Mouse (Mus musculus) myocyte (in vitro differentiated cells): ENCODE measurements at regions not wholly inside any gene's neighbourhood (a gene's known extent, or its start where the extent isn't known, plus 50 kb on each side); places are given as distances from the start of the nearest gene placed in this dataset.

Source experiments
- CEBPB ChIP-seq: IDR thresholded peaks from 2 replicates; pipeline ENCODE4 v1.6.1; 2011; ENCODE audit warnings: mild to moderate bottlenecking, moderate library complexity; ENCODE audit not compliant: poor library complexity, insufficient read depth, severe bottlenecking
- E2F4 ChIP-seq: IDR thresholded peaks from one replicate; pipeline ENCODE4 v1.6.1; 2011; ENCODE audit warnings: mild to moderate bottlenecking, control low read depth, moderate library complexity; ENCODE audit not compliant: insufficient read depth
- MAX ChIP-seq: IDR thresholded peaks from one replicate; pipeline ENCODE4 v1.6.1; 2011; ENCODE audit warnings: low read depth, mild to moderate bottlenecking, control low read depth
- MYOD1 ChIP-seq, 3 experiments: IDR thresholded peaks; one replicate each; pipeline ENCODE4 v1.6.1; 2011; ENCODE audit warnings: control low read depth in 2 of 3, low read depth in 2 of 3, mild to moderate bottlenecking in 2 of 3, moderate library complexity in 1 of 3; ENCODE audit not compliant: insufficient read length in 2 of 3, control insufficient read depth in 1 of 3
- POLR2A ChIP-seq: IDR thresholded peaks from one replicate; pipeline ENCODE4 v1.6.1; 2011; ENCODE audit warnings: low read depth, mild to moderate bottlenecking, control low read depth, moderate library complexity; ENCODE audit not compliant: insufficient read length
- TCF12 ChIP-seq: IDR thresholded peaks from one replicate; pipeline ENCODE4 v1.6.1; 2011; ENCODE audit warnings: mild to moderate bottlenecking, control low read depth; ENCODE audit not compliant: poor library complexity, insufficient read depth, severe bottlenecking
- USF1 ChIP-seq: IDR thresholded peaks from one replicate; pipeline ENCODE4 v1.6.1; 2011; ENCODE audit warnings: low read depth, mild to moderate bottlenecking, control low read depth, moderate library complexity

- TF ChIP-seq TCF12 (no peak), POLR2A (no peak), MAX (no peak), USF1 (no peak), CEBPB (no peak), E2F4 (no peak), MYOD1 (IDR thresholded peaks at IDR 0.05; ENCODE audit: control insufficient read depth in 1 of 3, insufficient read length in 2 of 3, low read depth in 2 of 3) (no peak)
Measured at GRCm38 (mm10) chr4:47820562-47820961, 224.4 kb upstream of the Nr4a3 start.
